Mouse (Mus musculus) gastrocnemius, postnatal 36 days (tissue): ENCODE data around the gene Izumo3. TPM values are rescaled to one million over a fixed set of nuclear protein-coding genes. Genes with fewer than 3 reads are reported as not detected.
"Not testable (repeated sequence)": the region's sequence is repeated elsewhere in the genome, so short reads cannot be mapped to it uniquely, and the experiment has no call there.

ENCODE experiments used
- DNase-seq, 2 experiments: peaks; one replicate each; pipeline ENCODE4 v3.0.0; 2022
- intact Hi-C: fragments of 180-260 bp; cut with DNase I; formaldehyde crosslinking; loops from one replicate; pipeline ENCODE4 v1.15.1; 2025
- long read RNA-seq, 2 experiments: library from polyadenylated mRNA; stranded (forward); transcript quantifications; one replicate each; pipeline ENCODE4 v2.0.0; 2021
- total RNA-seq, 2 experiments: library from RNA; stranded (reverse); gene quantifications; 2 replicates each; pipeline ENCODE4 v1.2.3; 2021

The Izumo3 gene
- total RNA-seq: not detected
- long read RNA-seq, experiment 1: 0 reads
- long read RNA-seq, experiment 2: 0 reads

DNA sequence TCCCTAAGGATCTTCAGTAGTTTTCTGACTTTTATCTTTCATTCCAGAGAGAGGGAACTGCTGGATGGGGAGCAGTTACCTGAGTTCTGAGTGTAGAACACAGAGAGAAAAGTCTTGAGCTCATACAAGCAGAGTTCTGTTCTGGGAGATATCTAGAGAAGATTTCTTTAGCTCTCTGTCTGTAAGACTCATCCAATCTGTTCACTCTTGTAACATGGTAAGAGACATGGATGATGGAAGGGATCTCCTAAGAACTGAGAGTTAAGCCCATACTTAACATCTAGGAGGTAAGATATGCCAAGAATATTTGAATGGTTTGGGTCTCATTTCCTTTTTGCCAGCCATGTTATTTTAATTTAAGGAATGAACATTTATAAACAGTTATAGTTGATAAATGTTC lies at the start of gene Izumo3:
Gene Izumo3 (minus strand): TSS at position 101 of the 400 bp plus-strand sequence.
- intact Hi-C loops: no loop called here
- DNase-seq: no peak

DNA sequence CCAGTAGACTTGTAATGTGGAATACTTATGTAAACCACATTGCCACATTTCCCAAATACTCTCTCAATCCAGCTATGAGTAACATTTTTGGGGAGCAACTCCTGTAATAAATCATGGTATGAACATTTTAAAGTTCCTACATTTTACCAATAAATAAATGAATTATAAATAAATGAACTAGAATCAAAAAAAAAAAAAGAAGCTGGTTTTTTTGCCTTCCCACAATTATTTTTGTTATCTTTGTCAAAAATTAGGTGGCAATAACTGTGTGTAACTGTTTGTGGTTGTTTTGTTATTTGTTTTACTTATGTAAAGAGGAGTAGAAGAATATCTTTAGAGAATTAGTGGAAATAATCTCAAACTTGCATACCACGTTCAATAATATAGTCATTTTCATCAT lies 44.6 kb upstream of the Izumo3 start, which contains the start of gene Gm12666:
Gene Gm12666 (minus strand): TSS at position 101 of the 400 bp plus-strand sequence.
- DNase-seq, intact Hi-C loops: not testable (repeated sequence)

DNA sequence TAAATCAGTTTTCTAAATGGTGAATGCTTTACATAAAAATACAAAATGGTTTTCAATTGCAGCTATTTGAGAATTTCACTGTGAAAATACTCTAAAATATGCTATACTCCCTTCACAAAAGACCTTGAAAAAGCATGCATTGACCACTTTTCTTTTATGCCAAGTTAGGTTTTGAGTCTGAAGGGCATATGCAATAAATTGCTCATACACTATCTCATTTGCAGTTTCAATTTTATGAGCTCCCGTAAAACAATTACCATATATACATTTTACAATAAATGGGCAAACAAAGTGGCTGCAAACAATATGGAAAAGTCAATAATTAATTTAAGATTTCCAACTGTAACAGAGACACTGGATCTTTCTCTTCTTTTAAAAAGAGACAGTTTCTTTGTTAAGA lies 5.6 kb upstream of the Izumo3 start:
- intact Hi-C loops: no loop called here
- DNase-seq: no peak

DNA sequence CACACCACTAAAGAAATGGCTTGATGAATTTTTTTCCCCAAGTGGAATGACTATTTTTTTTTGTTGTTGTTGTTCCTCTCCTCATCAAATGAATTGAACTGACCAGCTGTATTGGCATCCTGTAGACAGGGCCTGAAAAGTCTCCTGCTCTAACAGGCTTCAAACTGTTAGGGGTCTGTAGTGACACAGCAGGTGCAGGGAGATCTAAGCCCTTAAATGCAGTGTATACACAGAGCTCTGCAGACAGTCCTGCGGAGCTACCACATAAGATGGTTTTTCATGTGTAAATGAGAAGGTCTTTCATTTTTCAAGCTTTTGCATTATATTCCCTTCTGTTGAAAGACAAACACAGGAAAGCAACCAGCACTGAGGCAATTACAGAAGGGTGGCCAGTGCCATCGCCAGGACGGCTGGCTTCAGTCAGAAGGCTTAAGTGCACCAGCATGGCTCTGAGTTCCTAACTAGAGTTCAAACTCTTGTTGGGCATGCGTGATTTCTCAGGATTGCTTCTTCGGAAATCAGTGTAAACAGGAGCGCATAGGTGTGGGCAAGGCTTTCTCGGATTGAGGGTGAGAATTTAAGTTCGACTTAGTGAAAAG lies 35.5 kb downstream of the Izumo3 start:
- intact Hi-C loops: no loop called here
- DNase-seq: no peak

DNA sequence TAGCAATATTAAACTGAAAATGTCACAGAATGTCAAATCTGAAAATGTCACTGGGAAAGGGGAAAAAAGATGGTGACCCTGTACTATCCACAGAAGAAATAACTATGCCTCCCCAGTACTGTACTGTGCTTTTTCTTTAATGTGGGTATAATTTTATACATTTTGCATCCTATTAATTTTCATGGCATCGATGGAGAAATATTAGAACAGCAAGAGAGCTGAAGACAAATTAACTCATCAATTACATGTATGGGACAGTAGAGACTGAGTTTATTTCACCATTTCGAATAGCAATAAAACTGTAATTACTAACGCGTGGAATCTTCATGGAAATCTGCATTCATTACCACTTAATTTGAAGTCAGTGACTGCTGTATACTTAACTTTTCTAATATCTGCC lies 49.6 kb downstream of the Izumo3 start:
- DNase-seq: no peak
- intact Hi-C loops: no loop called here

DNA sequence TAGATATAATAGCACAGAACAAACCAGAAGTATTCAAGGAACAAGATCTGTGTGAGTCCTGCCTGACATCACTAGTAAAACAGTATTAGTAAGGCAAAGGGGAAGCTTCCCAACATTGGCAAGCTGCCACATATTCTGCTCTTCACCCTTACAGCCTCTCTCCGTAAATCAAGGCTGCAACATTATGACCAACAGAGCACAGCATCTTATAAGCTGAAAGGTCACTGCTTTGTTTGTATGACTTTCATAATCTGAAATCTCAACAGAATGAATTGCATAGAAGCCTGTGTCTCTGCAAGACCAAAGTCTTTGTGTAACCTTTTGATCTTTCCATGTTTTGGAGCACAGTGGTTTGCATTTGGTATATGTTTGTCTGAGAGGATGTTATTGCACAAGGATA lies 51.1 kb downstream of the Izumo3 start:
- intact Hi-C loops: no loop called here
- DNase-seq: no peak

Other genes starting within 250 kb of the Izumo3 start
- gene Gm12666, start 44.5 kb upstream of the Izumo3 start, total RNA-seq: under 1 TPM in 1 of 2 experiments, not detected in 1; 0.43 TPM